Mouse (Mus musculus) adrenal gland, postnatal 10 days (tissue): ENCODE measurements at regions not wholly inside any gene's neighbourhood (a gene's known extent, or its start where the extent isn't known, plus 50 kb on each side); places are given as distances from the start of the nearest gene placed in this dataset.

ENCODE experiments used
- DNase-seq: peaks from one replicate; pipeline ENCODE4 v3.0.0; 2021; ENCODE audit warnings: mixed read lengths

- DNase-seq = peak; percentile 4
These were observed 379.7 kb downstream of the Samd5 start for GRCm38 (mm10) chr10:9295269-9295668.

GRCm38 (mm10) chr10:9294620-9295019 is 380.4 kb downstream of the Samd5 start:
- DNase-seq = no peak

- DNase-seq = no peak
These were observed 383.4 kb downstream of the Samd5 start for GRCm38 (mm10) chr10:9291456-9292146.

GRCm38 (mm10) chr10:9272940-9273339 is 387.1 kb upstream of the Sash1 start:
- DNase-seq = no peak

- no peak for DNase-seq
These were observed 386.4 kb upstream of the Sash1 start for GRCm38 (mm10) chr10:9272243-9272642.

GRCm38 (mm10) chr10:9265528-9265927 is 379.7 kb upstream of the Sash1 start:
- DNase-seq = no peak

GRCm38 (mm10) chr10:9264309-9265000 is 378.6 kb upstream of the Sash1 start:
- DNase-seq = no peak

GRCm38 (mm10) chr10:9258705-9259104 is 372.8 kb upstream of the Sash1 start:
- DNase-seq = no peak

GRCm38 (mm10) chr10:9252941-9253217 is 367.0 kb upstream of the Sash1 start:
- DNase-seq = no peak

- no peak for DNase-seq
These were observed 366.5 kb upstream of the Sash1 start for GRCm38 (mm10) chr10:9252120-9252940.

GRCm38 (mm10) chr10:9243281-9243618 is 357.4 kb upstream of the Sash1 start:
- DNase-seq = no peak

GRCm38 (mm10) chr10:9242596-9243280 is 356.9 kb upstream of the Sash1 start:
- DNase-seq = no peak

- DNase-seq = no peak
These were observed 354.1 kb upstream of the Sash1 start for GRCm38 (mm10) chr10:9239956-9240355.

- no peak for DNase-seq
These were observed 345.9 kb upstream of the Sash1 start for GRCm38 (mm10) chr10:9231751-9232150.

- DNase-seq = no peak
These were observed 343.2 kb upstream of the Sash1 start for GRCm38 (mm10) chr10:9229116-9229515.

GRCm38 (mm10) chr10:9227361-9227760 is 341.5 kb upstream of the Sash1 start:
- no peak for DNase-seq

GRCm38 (mm10) chr10:9210646-9211045 is 324.8 kb upstream of the Sash1 start:
- DNase-seq = no peak

- no peak for DNase-seq
These were observed 318.2 kb upstream of the Sash1 start for GRCm38 (mm10) chr10:9204096-9204495.

- DNase-seq = no peak
These were observed 317.5 kb upstream of the Sash1 start for GRCm38 (mm10) chr10:9203323-9203722.

GRCm38 (mm10) chr10:9202922-9203321 is 317.1 kb upstream of the Sash1 start:
- no peak for DNase-seq

- peak; percentile 1 for DNase-seq
These were observed 289.1 kb upstream of the Sash1 start for GRCm38 (mm10) chr10:9174997-9175396.

- DNase-seq = no peak
These were observed 287.6 kb upstream of the Sash1 start for GRCm38 (mm10) chr10:9173509-9173908.

- DNase-seq = no peak
These were observed 282.9 kb upstream of the Sash1 start for GRCm38 (mm10) chr10:9168725-9169124.
